Mouse (Mus musculus) bone marrow macrophage, adult 2 months (primary cell): ENCODE data around the gene Hist1h2bl. TPM values are rescaled to one million over a fixed set of nuclear protein-coding genes. Genes with fewer than 3 reads are reported as not detected.

Experiments
- H3K27ac ChIP-seq: 2 replicates; pipeline ENCODE4 v1.5.1; 2012; ENCODE audit warnings: low read depth, low read length; ENCODE audit not compliant: insufficient read depth
- H3K4me1 ChIP-seq: 2 replicates; pipeline ENCODE4 v1.6.1; 2012; ENCODE audit warnings: low read length; ENCODE audit not compliant: control insufficient read depth, insufficient read depth
- H3K4me3 ChIP-seq: 2 replicates; pipeline ENCODE4 v1.5.1; 2012; ENCODE audit warnings: mild to moderate bottlenecking, low read length, moderate library complexity; ENCODE audit not compliant: insufficient read depth
- CTCF ChIP-seq: IDR thresholded peaks from 2 replicates; pipeline ENCODE4 v1.5.1; 2012; ENCODE audit warnings: low read depth, mild to moderate bottlenecking, low read length, moderate library complexity
- POLR2A ChIP-seq: IDR thresholded peaks from 2 replicates; pipeline ENCODE4 v1.6.1; 2012; ENCODE audit warnings: mild to moderate bottlenecking, low read depth, low read length, borderline replicate concordance
- polyA plus RNA-seq: library from polyadenylated mRNA; stranded (reverse); fragments of >200 nt; gene quantifications from 2 replicates; pipeline ENCODE4 v1.2.4, GENCODE M21; 2012; ENCODE audit not compliant: missing spikeins, insufficient read depth, insufficient read length

Gene Hist1h2bl
- polyA plus RNA-seq, 1 experiment, result not detected

- no peak overlapping the region for H3K27ac ChIP-seq
Observed at GRCm38 (mm10) chr13:21710821-21711525, 5.0 kb downstream of the Hist1h2bl start.

GRCm38 (mm10) chr13:21710031-21710711 is 5.8 kb downstream of the Hist1h2bl start:
- Histone ChIP-seq H3K4me3 (peak overlapping the region; percentile 88), H3K27ac (peak overlapping the region; percentile 31; the same call in 1 of the 2 replicates)
- TF ChIP-seq CTCF (peak; percentile 69), POLR2A (no peak)

More at GRCm38 (mm10) chr13:21710821-21711525, 5.0 kb downstream of the Hist1h2bl start:
- TF ChIP-seq CTCF, result no peak
- Histone ChIP-seq H3K4me3 (peak overlapping the region; percentile 70), H3K4me1 (no peaks in the 10 kb centered on the region)

GRCm38 (mm10) chr13:21706669-21707068 is 9.3 kb downstream of the Hist1h2bl start:
- Histone ChIP-seq H3K27ac (no peak overlapping the region), H3K4me3 (no peak overlapping the region), H3K4me1 (no peaks in the 10 kb centered on the region)
- no peak for TF ChIP-seq POLR2A
- no peak for TF ChIP-seq CTCF

More at GRCm38 (mm10) chr13:21710031-21710711, 5.8 kb downstream of the Hist1h2bl start:
- no peaks in the 10 kb centered on the region for H3K4me1 ChIP-seq

- no peaks in the 10 kb centered on the region for H3K4me1 ChIP-seq
- TF ChIP-seq CTCF (no peak), POLR2A (no peak)
- H3K4me3 ChIP-seq, result no peak within 1 kb of the TSS
- H3K27ac ChIP-seq, result no peak within 1 kb of the TSS
Observed at GRCm38 (mm10) chr13:21697811-21698210, 18.1 kb downstream of the Hist1h2bl start, which contains the start of gene Olfr1359. Gene Olfr1359, plus strand, starts transcription at chr13:21698111.

- TF ChIP-seq POLR2A, result no peak
- no peak for TF ChIP-seq CTCF
Observed at GRCm38 (mm10) chr13:21677305-21677704, 38.6 kb downstream of the Hist1h2bl start, which contains the start of gene Olfr1360. Gene Olfr1360, minus strand, starts transcription at chr13:21677405.

More at GRCm38 (mm10) chr13:21677305-21677704, 38.6 kb downstream of the Hist1h2bl start, which contains the start of gene Olfr1360:
- Histone ChIP-seq H3K4me3 (no peak within 1 kb of the TSS), H3K4me1 (no peaks in the 10 kb centered on the region), H3K27ac (no peak within 1 kb of the TSS)

Other genes with a start within 250 kb of the Hist1h2bl start
- gene Nkapl, start 247.6 kb downstream of the Hist1h2bl start, polyA plus RNA-seq, result 0.92 and 1.3 TPM in 2 replicates
- 1.5 and 2.6 TPM in 2 replicates for gene Zkscan4, start 237.2 kb downstream of the Hist1h2bl start, polyA plus RNA-seq
- not detected in 2 replicates for gene Gm10065, start 236.7 kb downstream of the Hist1h2bl start, polyA plus RNA-seq
- gene AK157302, start 220.9 kb downstream of the Hist1h2bl start, polyA plus RNA-seq, result 0.34 TPM in 1 of 2 replicates, not detected in the other
- gene Gm11273, start 214.7 kb downstream of the Hist1h2bl start, polyA plus RNA-seq, result 5.1 and 18.9 TPM in 2 replicates
- gene Zkscan8, start 185.0 kb downstream of the Hist1h2bl start, polyA plus RNA-seq, result 5.6 and 5.8 TPM in 2 replicates
- gene Olfr1366, start 173.3 kb downstream of the Hist1h2bl start, polyA plus RNA-seq, result not detected in 2 replicates
- gene Olfr1535, start 156.2 kb downstream of the Hist1h2bl start, polyA plus RNA-seq, result not detected in 2 replicates
- gene Olfr1364, start 134.4 kb downstream of the Hist1h2bl start, polyA plus RNA-seq, result not detected in 2 replicates
- gene Olfr1362, start 102.1 kb downstream of the Hist1h2bl start, polyA plus RNA-seq, result not detected in 2 replicates
- not detected in 2 replicates for gene Olfr11, start 73.6 kb downstream of the Hist1h2bl start, polyA plus RNA-seq
- gene Olfr1361, start 52.8 kb downstream of the Hist1h2bl start, polyA plus RNA-seq, result 0.48 TPM in 1 of 2 replicates, not detected in the other
- gene Olfr1360, start 38.7 kb downstream of the Hist1h2bl start, polyA plus RNA-seq, result not detected in 2 replicates
- gene Olfr1359, start 18.0 kb downstream of the Hist1h2bl start, polyA plus RNA-seq, result not detected in 2 replicates
- 4.0 TPM in 1 of 2 replicates, not detected in the other for gene Hist1h2ai, start 279 bp upstream of the Hist1h2bl start, polyA plus RNA-seq
- 6.9 TPM in 1 of 2 replicates, not detected in the other for gene Hist1h3h, start 1.5 kb upstream of the Hist1h2bl start, polyA plus RNA-seq
- 2.1 TPM in 1 of 2 replicates, not detected in the other for gene Hist1h2bm, start 5.9 kb upstream of the Hist1h2bl start, polyA plus RNA-seq
- gene Hist1h4j, start 18.9 kb upstream of the Hist1h2bl start, polyA plus RNA-seq, result 1.8 and 2.7 TPM in 2 replicates
- gene Hist1h4k, start 34.4 kb upstream of the Hist1h2bl start, polyA plus RNA-seq, result 3.6 and 8.9 TPM in 2 replicates
- 4.9 and 9.5 TPM in 2 replicates for gene Hist1h2ak, start 37.7 kb upstream of the Hist1h2bl start, polyA plus RNA-seq
- 7.1 and 7.3 TPM in 2 replicates for gene Hist1h2bn, start 38.0 kb upstream of the Hist1h2bl start, polyA plus RNA-seq
- gene Hist1h1b, start 64.5 kb upstream of the Hist1h2bl start, polyA plus RNA-seq, result 0.82 and 2.1 TPM in 2 replicates
- 3.9 and 4.4 TPM in 2 replicates for gene Hist1h3i, start 67.2 kb upstream of the Hist1h2bl start, polyA plus RNA-seq
- not detected in 2 replicates for gene Hist1h2an, start 71.1 kb upstream of the Hist1h2bl start, polyA plus RNA-seq
- not detected in 2 replicates for gene Hist1h2bp, start 71.3 kb upstream of the Hist1h2bl start, polyA plus RNA-seq
- gene Hist1h2bq, start 94.1 kb upstream of the Hist1h2bl start, polyA plus RNA-seq, result 3.2 and 6.5 TPM in 2 replicates
- not detected in 2 replicates for gene Hist1h2ao, start 94.3 kb upstream of the Hist1h2bl start, polyA plus RNA-seq
- 5.2 and 6.8 TPM in 2 replicates for gene Hist1h4m, start 95.6 kb upstream of the Hist1h2bl start, polyA plus RNA-seq
- gene Hist1h4n, start 116.1 kb upstream of the Hist1h2bl start, polyA plus RNA-seq, result not detected in 2 replicates
- 14.7 and 15.1 TPM in 2 replicates for gene Hist1h2ap, start 117.4 kb upstream of the Hist1h2bl start, polyA plus RNA-seq
- 4.5 and 8.6 TPM in 2 replicates for gene Hist1h2br, start 117.6 kb upstream of the Hist1h2bl start, polyA plus RNA-seq
- 0.25 and 0.76 TPM in 2 replicates for gene Zfp184, start 229.0 kb upstream of the Hist1h2bl start, polyA plus RNA-seq